Comparison of ENCODE assay signal across 9 mouse cellular contexts in genomic region chr4:148293319-148293718, GRCm38 (mm10). TPM values are rescaled to one million over a fixed set of nuclear protein-coding genes. Genes with fewer than 3 reads are reported as not detected.
DNase-seq lines count a peak whose midpoint lies in the region; TF ChIP-seq lines count a peak whose summit lies in the region.
"Had no signal": no experiment of that assay in that cellular context is flagged by ENCODE, and none has a peak within 500 bp of the region (broad histone marks: within the 10 kb centered on the region; RNA-seq: fewer than 3 reads in every experiment).

No protein-coding gene starts in this region.

- H3K4me3 ChIP-seq in thymus, adult 2 months (ENCODE audit: control insufficient read depth, insufficient read depth, low read length) = no peak overlapping the region

- WGBS in thymus, adult 2 months = 25% methylated on average over 5 of the region's 5 CpGs

- H3K27ac ChIP-seq in thymus, adult 2 months (ENCODE audit: control insufficient read depth, insufficient read depth, low read length) = no peak overlapping the region

- peak; percentile 7 for DNase-seq in gastrocnemius, adult 18-20 months (ENCODE audit: low spot score)
- DNase-seq in gastrocnemius, adult 8-10 months (ENCODE audit: low spot score in 2 of 2) = no peak
- peak; percentile 8 for DNase-seq in thymus, adult 2 months
- no peak for DNase-seq in thymus, postnatal 36 days
- peak; percentile 35 for DNase-seq in kidney, adult 9 months
- peak; percentile 17 for DNase-seq in thymus, postnatal 14 days
- DNase-seq in spleen, postnatal 36 days (ENCODE audit: low spot score in 2 of 2) = no peak
- DNase-seq in spleen, adult 18-20 months = no peak

- H3K27me3 ChIP-seq in thymus, adult 2 months (ENCODE audit: control insufficient read depth, insufficient read depth, low read length) = no peaks in the 10 kb centered on the region

- no peaks in the 10 kb centered on the region for H3K36me3 ChIP-seq in thymus, adult 2 months (ENCODE audit: control insufficient read depth, insufficient read depth, low read length)

- TF ChIP-seq POLR2A in thymus, adult 2 months (IDR thresholded peaks at IDR 0.05; ENCODE audit: control insufficient read depth, extremely low read depth, insufficient read depth, low read length, poor library complexity) = no peak

- no peak for TF ChIP-seq CTCF in thymus, adult 2 months (IDR thresholded peaks at IDR 0.05; ENCODE audit: borderline replicate concordance, control insufficient read depth, extremely low read depth, insufficient read depth, low read length, poor library complexity)

- no peaks in the 10 kb centered on the region for H3K4me1 ChIP-seq in thymus, adult 2 months (replicated peaks; ENCODE audit: control insufficient read depth, insufficient read depth, low read length)

RNA-seq across cellular contexts. Expression of gene Disp3, which starts 5.6 kb away (rescaled TPM):
- under 1 TPM in 1 of 2 experiments, not detected in 1; 0.14 TPM for total RNA-seq in gastrocnemius, adult 18-20 months (2021)
- total RNA-seq in gastrocnemius, adult 8-10 months (2022) = under 1 TPM in 2 of 4 experiments, not detected in 2; 0.10 to 0.11 TPM
- 0.04 and 0.26 TPM in 2 replicates for polyA plus RNA-seq in thymus, adult 2 months (2012; rRNA removed)
- total RNA-seq: hematopoietic stem cell, adult 5-6 weeks had no signal

Comparison
In these comparisons a context has a peak if more than half of its experiments do, and no peak if none do; other contexts are left out.
1. DNase-seq: peak in gastrocnemius, adult 18-20 months (single experiment), thymus, adult 2 months (single experiment), kidney, adult 9 months (single experiment) and thymus, postnatal 14 days (single experiment); none in gastrocnemius, adult 8-10 months (0 of 2), thymus, postnatal 36 days (0 of 2), spleen, postnatal 36 days (0 of 2) and spleen, adult 18-20 months (0 of 2).